Mouse (Mus musculus): ENCODE data around the gene Cd28.

DNA sequence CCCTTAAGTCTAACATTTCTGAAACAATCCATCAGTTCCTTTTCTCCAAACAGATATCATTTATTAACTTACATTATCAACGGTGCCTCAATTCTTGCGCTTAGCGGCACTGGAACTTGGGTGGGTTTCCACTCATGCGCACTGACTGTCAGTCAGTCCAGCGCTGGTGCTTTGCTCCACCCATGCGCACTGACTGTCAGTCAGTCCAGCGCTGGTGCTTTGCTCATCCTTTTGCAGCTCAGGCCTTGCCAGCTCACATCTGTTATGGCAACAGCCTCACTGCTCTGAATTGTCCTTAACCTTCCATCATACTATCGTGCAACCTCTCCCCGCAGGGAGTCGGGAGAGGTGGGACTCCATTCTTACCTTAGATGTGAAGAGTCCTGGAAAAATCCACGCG, 37.4 kb downstream of the Cd28 start:
- TF ChIP-seq CTCF (IDR thresholded peaks at IDR 0.05; ENCODE audit: insufficient read depth, low read length), result no peak
- TF ChIP-seq POLR2A (IDR thresholded peaks at IDR 0.05; ENCODE audit: borderline replicate concordance, extremely low read depth, low read depth, low read length), result no peak

Data from lung, adult 2 months (tissue).